Mouse (Mus musculus): ENCODE measurements around the gene Lhx1. TPM values are rescaled to one million over a fixed set of nuclear protein-coding genes. Genes with fewer than 3 reads are reported as not detected.
A peak's percentile ranks its signal among the peaks of the same experiment; 100 is the strongest.

Lhx1 gene
- total and polyA plus RNA-seq, 3 experiments, result 0.04 TPM; not detected in 2

- no peaks in the 10 kb centered on the region for H3K27me3 ChIP-seq (replicated peaks)
- H3K4me1 ChIP-seq (ENCODE audit: control insufficient read depth in 1 of 2, insufficient read depth in 2 of 2), result no peaks in the 10 kb centered on the region
- no peak overlapping the region for H3K4me2 ChIP-seq (ENCODE audit: insufficient read depth, low read depth, poor library complexity, severe bottlenecking)
- no peak overlapping the region for H3K9ac ChIP-seq (ENCODE audit: insufficient read depth, low read depth)
- no peak for DNase-seq (ENCODE audit: extremely low read depth)
- in situ Hi-C loops (cut with MboI; ENCODE audit: low pct_ligation_motif_present, low pct_unique_long_range_greater_than_20kb, low sequenced_read_pairs) (no loop called here), dilution Hi-C loops (cut with MboI; ENCODE audit: extremely low pct_ligation_motif_present, extremely low pct_unique_long_range_greater_than_20kb, low sequenced_read_pairs) (no loop called here)
- H3K36me3 ChIP-seq (replicated peaks in 1 of 2; ENCODE audit: control insufficient read depth in 1 of 2, insufficient read depth in 1 of 2, low read length in 1 of 2), result peaks cover 40 to 88% of the 10 kb centered on the region in 2 experiments
- peaks cover 21% of the 10 kb centered on the region for H3K79me2 ChIP-seq (replicated peaks; ENCODE audit: control insufficient read depth, extremely low read depth, insufficient read depth, poor library complexity, severe bottlenecking)
- no peak overlapping the region for H3K4me3 ChIP-seq (replicated peaks in 1 of 3; ENCODE audit: low read depth in 2 of 3, low read length in 2 of 3, poor library complexity in 1 of 3)
- no peak overlapping the region for H3K27ac ChIP-seq (ENCODE audit: insufficient read depth, low read depth)
- H3K9me3 ChIP-seq (replicated peaks; ENCODE audit: low read length), result no peaks in the 10 kb centered on the region
- TF ChIP-seq IRF4 (IDR thresholded peaks at IDR 0.05; ENCODE audit: low read depth, low read length), result no peak
- TF ChIP-seq JUND (conservative IDR thresholded peaks at IDR 0.05; ENCODE audit: low read depth, low read length), result no peak
- no peak for TF ChIP-seq MAX (IDR thresholded peaks at IDR 0.05; ENCODE audit: low read length)
- TF ChIP-seq GABPA (IDR thresholded peaks at IDR 0.05; ENCODE audit: insufficient replicate concordance, low read depth, low read length), result no peak
- no peak for TF ChIP-seq ZMIZ1 (IDR thresholded peaks at IDR 0.05; ENCODE audit: low read depth, low read length)
These were observed 29.6 kb downstream of the Lhx1 start for GRCm38 (mm10) chr11:84495774-84496173.

DNA sequence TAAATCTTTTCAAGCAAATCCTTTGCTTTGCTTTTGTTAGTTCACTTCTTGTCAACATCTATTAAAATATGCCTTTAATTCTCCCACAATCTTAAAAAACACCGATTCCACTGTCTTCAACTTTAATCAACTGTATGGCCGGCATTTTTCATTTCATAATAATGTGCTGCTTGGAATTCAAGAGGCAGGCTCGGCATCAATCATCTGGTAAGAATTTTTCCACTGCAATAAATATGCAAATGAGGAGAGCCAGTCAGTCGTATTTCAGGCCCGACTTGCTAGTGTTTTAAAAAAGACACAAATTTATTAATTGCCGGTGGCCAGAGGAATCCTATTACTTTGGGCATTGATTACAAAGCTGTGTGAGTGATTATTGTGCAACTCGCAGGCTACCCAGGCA, 43.7 kb downstream of the Lhx1 start:
- H3K4me3 ChIP-seq (replicated peaks in 1 of 3; ENCODE audit: low read depth in 2 of 3, low read length in 2 of 3, poor library complexity in 1 of 3), result no peak overlapping the region
- in situ Hi-C loops (cut with MboI; ENCODE audit: low pct_ligation_motif_present, low pct_unique_long_range_greater_than_20kb, low sequenced_read_pairs) (no loop called here), dilution Hi-C loops (cut with MboI; ENCODE audit: extremely low pct_ligation_motif_present, extremely low pct_unique_long_range_greater_than_20kb, low sequenced_read_pairs) (no loop called here)
- H3K36me3 ChIP-seq (replicated peaks in 1 of 2; ENCODE audit: control insufficient read depth in 1 of 2, insufficient read depth in 1 of 2, low read length in 1 of 2), result peaks cover 0 to 39% of the 10 kb centered on the region in 2 experiments
- no peaks in the 10 kb centered on the region for H3K27me3 ChIP-seq (replicated peaks)
- H3K9me3 ChIP-seq (replicated peaks; ENCODE audit: low read length), result no peaks in the 10 kb centered on the region
- H3K4me1 ChIP-seq (ENCODE audit: control insufficient read depth in 1 of 2, insufficient read depth in 2 of 2), result peaks cover 8 to 63% of the 10 kb centered on the region in 2 experiments; a peak in 3 of 4 replicates
- H3K4me2 ChIP-seq (ENCODE audit: insufficient read depth, low read depth, poor library complexity, severe bottlenecking), result peak overlapping the region; percentile 36
- H3K27ac ChIP-seq (ENCODE audit: insufficient read depth, low read depth), result no peak overlapping the region
- DNase-seq (ENCODE audit: extremely low read depth), result peak; percentile 39
- H3K9ac ChIP-seq (ENCODE audit: insufficient read depth, low read depth), result no peak overlapping the region
- TF ChIP-seq USF2 (conservative IDR thresholded peaks at IDR 0.05; ENCODE audit: low read depth, low read length) (no peak), E2F4 (IDR thresholded peaks at IDR 0.05; ENCODE audit: insufficient replicate concordance, low read depth, low read length) (no peak), ZKSCAN1 (IDR thresholded peaks at IDR 0.05; ENCODE audit: borderline replicate concordance, low read depth, low read length) (no peak), USF1 (IDR thresholded peaks at IDR 0.05; ENCODE audit: low read depth, low read length) (no peak), TBP (conservative IDR thresholded peaks at IDR 0.05; ENCODE audit: low read depth, low read length) (no peak), RCOR1 (conservative IDR thresholded peaks at IDR 0.05; ENCODE audit: low read depth, low read length) (no peak), RAD21 (IDR thresholded peaks at IDR 0.05; ENCODE audit: low read depth, low read length) (no peak), JUND (conservative IDR thresholded peaks at IDR 0.05; ENCODE audit: low read depth, low read length) (no peak), SMC3 (IDR thresholded peaks at IDR 0.05; ENCODE audit: low read depth, low read length) (no peak), BHLHE40 (IDR thresholded peaks at IDR 0.05; ENCODE audit: low read depth, low read length) (no peak)
- peaks cover 33% of the 10 kb centered on the region for H3K79me2 ChIP-seq (replicated peaks; ENCODE audit: control insufficient read depth, extremely low read depth, insufficient read depth, poor library complexity, severe bottlenecking)

GRCm38 (mm10) chr11:84480451-84480850, 44.9 kb downstream of the Lhx1 start:
- Histone ChIP-seq H3K4me1 (ENCODE audit: control insufficient read depth in 1 of 2, insufficient read depth in 2 of 2) (peaks cover 8 to 63% of the 10 kb centered on the region in 2 experiments; a peak in 3 of 4 replicates), H3K4me2 (ENCODE audit: insufficient read depth, low read depth, poor library complexity, severe bottlenecking) (no peak overlapping the region), H3K27me3 (replicated peaks) (no peaks in the 10 kb centered on the region), H3K4me3 (replicated peaks in 1 of 3; ENCODE audit: low read depth in 2 of 3, low read length in 2 of 3, poor library complexity in 1 of 3) (no peak overlapping the region), H3K9me3 (replicated peaks; ENCODE audit: low read length) (no peaks in the 10 kb centered on the region), H3K36me3 (replicated peaks in 1 of 2; ENCODE audit: control insufficient read depth in 1 of 2, insufficient read depth in 1 of 2, low read length in 1 of 2) (peaks cover 0 to 38% of the 10 kb centered on the region in 2 experiments), H3K79me2 (replicated peaks; ENCODE audit: control insufficient read depth, extremely low read depth, insufficient read depth, poor library complexity, severe bottlenecking) (peaks cover 40% of the 10 kb centered on the region), H3K9ac (ENCODE audit: insufficient read depth, low read depth) (no peak overlapping the region), H3K27ac (ENCODE audit: insufficient read depth, low read depth) (no peak overlapping the region)
- in situ Hi-C loops (cut with MboI; ENCODE audit: low pct_ligation_motif_present, low pct_unique_long_range_greater_than_20kb, low sequenced_read_pairs), result no loop called here
- DNase-seq (ENCODE audit: extremely low read depth), result no peak
- dilution Hi-C loops (cut with MboI; ENCODE audit: extremely low pct_ligation_motif_present, extremely low pct_unique_long_range_greater_than_20kb, low sequenced_read_pairs), result no loop called here
- no peak for TF ChIP-seq MEF2A (IDR thresholded peaks at IDR 0.05; ENCODE audit: borderline replicate concordance, low read depth, low read length)

Measured in CH12.LX (cell line).